Mouse (Mus musculus): ENCODE results near the gene C87499. TPM values are rescaled to one million over a fixed set of nuclear protein-coding genes. Genes with fewer than 3 reads are reported as not detected.
A peak's percentile ranks its signal among the peaks of the same experiment; 100 is the strongest.

The C87499 gene
- not detected for total RNA-seq (2021)
- long read RNA-seq, experiment 1, result 0 reads
- long read RNA-seq, experiment 2, result 0 reads

GRCm38 (mm10) chr4:88634311-88634710 lies at the start of gene C87499:
C87499 (minus strand) TSS chr4:88634411.
- DNase-seq (ENCODE audit: low spot score in 2 of 2), result no peak

DNA sequence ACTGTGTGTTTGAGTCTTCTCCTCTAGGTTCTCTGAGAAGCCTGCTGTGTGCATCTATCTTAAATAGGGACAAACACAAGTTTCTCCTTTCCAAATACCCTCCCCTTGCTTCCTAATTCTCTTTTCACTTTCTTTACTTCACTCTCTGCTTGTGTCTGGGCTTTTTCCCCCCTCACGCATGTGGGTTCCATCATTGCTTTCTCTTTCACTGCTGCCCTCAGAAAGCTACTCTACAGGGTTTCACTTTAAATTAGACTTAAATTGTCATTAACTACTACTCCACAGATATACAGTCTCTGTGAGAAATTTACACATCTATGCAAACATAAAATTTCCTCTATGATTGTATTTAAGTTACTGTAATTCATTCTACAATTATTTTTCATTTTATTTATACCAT lies 49.6 kb upstream of the C87499 start, which contains the start of gene Ifna2:
TSS of gene Ifna2 (minus strand) at position 101 of the 400 bp plus-strand sequence.
- no peak for DNase-seq (ENCODE audit: low spot score in 2 of 2)

DNA sequence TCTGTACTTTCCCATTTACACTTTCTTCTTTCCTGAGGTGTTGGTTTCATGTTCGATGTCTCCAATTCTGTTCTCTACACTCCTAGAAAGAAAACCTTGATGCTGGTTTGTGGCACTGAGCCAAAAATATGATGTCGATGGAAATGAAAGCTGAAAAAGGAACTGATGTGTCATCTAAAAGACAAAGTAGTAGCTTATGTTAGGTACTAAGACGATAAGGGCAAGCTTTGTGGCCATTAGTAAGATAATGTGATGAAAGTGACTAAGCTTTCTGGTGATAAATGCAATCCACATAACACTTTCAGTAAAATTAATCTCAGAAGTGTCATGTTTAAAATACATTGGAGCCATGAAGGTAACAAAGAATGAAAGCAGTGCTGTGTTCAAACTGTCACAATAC lies 47.1 kb upstream of the C87499 start:
- no peak for DNase-seq (ENCODE audit: low spot score in 2 of 2)

DNA sequence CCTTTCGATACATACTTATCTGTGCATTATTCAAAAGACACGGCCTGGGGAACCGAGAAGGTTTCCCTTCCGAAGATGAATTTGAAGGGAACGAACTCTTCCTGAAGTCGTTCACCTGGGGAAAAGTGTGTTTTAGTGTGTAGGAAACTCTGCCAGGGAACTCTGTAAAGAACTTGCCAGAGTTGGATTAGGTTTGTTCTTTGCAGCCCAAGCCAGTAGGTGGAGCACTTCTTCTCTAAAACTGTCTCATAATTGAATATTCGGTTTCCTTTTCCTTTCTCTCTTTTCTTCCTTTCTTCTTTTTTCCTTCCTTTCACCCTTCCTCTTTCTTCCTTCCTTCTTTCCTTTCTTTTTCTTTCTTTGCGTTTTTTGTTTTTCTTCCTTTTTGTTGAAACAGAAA lies 46.2 kb upstream of the C87499 start:
- DNase-seq (ENCODE audit: low spot score in 2 of 2), result no peak

- no peak for DNase-seq (ENCODE audit: low spot score in 2 of 2)
These were observed 42.6 kb upstream of the C87499 start, which contains the start of gene Ifna16 for GRCm38 (mm10) chr4:88676824-88677223. Ifna16 (minus strand) TSS chr4:88676924.

GRCm38 (mm10) chr4:88655461-88655860 lies 21.2 kb upstream of the C87499 start:
- no peak for DNase-seq (ENCODE audit: low spot score in 2 of 2)

DNA sequence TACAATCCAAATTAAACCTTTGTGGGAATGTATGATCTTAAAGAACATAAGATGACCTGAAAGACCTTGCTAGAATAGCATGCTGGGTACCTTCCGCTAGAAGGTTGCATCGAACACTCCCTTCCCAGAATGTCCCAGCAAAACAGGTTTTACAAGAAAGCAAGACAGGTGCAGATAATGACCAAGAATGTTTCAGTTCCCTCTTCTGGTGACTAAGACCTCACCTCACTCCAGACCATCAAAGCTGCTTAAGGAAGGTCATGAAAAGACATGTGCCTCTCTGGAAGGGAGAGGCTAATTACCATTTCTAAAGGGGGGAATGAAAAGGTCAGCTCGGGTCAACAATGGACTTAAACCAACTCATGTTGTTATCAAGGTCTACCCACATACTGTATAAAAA lies 19.4 kb upstream of the C87499 start:
- DNase-seq (ENCODE audit: low spot score in 2 of 2), result no peak

DNA sequence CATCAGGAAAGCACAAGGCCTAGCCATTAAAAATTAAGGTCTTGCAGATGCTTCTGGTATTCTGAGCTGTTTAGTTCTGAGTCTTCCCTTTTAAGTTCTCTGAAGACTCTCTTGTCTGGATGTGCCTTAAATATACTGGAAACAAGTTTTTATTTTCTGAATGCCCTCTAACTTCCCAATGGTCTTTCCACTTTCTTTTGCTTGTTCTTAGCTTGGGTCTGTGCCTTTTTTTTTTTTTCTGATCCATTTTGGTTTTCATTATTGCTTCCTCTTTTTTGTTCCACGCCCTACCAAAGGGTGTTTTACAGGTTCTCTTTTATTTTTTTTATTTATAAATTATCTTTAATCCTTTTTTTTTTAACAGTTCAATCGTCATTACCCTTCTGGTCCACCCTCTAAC lies 10.1 kb upstream of the C87499 start, which contains the start of gene Ifna13:
TSS of gene Ifna13 (minus strand) at position 101 of the 400 bp plus-strand sequence.
- DNase-seq (ENCODE audit: low spot score in 2 of 2), result no peak

DNA sequence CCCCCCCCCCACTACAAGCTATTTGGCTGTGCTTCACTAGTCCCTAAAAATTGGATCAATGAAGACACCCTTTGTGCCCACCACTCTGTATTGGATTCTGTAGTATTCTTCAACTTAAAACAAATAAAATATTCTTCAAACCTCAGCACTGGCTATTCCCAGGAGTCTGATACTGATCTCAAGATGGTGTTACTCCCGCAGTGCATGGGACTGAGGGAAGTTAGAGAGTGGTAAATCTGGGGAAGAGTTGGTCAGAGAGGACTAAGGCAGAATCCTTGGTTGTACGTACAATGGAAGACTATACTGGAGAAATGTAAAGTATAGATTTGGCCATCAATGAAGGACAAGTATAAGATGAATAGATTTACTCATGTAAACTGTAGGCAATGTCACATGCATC lies 8.3 kb upstream of the C87499 start:
- DNase-seq (ENCODE audit: low spot score in 2 of 2), result no peak

DNA sequence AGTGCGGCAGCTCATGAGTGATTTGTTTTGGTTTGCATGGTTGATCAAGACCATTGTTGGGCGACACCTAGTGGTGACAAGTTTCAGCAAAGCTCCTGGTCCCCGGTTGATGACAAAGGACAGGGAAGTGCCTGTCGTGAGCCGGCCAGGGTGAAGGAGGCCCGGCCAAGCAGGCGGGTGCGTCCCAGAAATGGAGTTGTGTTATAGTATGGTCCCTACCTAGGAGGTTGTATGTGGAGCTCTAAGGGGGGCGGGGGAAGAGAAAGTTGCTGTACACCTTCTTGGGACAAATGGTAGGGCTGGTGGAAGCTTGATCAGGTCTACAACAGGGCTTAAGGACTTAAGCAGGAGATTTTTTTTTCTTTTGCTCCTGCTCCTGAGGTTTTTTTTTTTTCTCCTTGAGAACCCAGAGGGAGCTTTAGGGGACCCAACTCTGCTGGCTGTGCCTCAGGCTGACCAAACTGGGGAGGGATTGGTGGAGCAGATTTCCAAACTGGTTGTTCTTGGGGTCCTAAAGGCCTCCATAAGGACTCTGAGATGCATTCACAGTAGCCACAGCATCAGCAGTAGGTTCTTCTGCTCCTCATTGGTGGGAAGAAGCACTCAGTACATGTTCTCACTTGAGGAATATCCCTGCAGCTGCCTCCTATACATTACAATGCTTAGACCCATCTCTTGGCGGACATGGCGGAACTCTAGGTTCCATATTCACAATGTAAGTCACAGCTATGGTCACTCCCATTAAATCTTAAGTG lies 7.0 kb upstream of the C87499 start:
- DNase-seq (ENCODE audit: low spot score in 2 of 2), result peak; percentile 90 to 95

DNA sequence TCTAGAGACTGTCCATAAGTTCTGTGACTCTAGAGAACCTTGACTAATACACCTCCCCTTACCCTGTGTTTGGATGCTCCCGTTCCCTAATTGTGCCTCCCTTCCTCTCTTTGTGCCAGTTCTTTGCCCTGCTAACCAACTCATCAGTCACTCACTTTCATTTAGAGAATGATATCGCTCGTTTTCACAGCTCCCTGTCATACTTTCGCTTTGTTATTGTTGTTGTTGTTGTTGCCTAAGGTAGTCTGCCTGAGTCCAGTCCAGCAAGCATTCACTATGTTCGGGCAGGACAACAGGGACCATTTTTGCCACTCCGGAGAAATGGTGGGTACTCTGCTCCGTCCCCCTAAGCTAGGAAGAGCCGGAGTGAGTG lies 6.5 kb upstream of the C87499 start:
- no peak for DNase-seq (ENCODE audit: low spot score in 2 of 2)

GRCm38 (mm10) chr4:88603276-88603675 lies 30.9 kb downstream of the C87499 start, which contains the start of gene Ifna12:
Ifna12 (minus strand) TSS chr4:88603376.
- DNase-seq (ENCODE audit: low spot score in 2 of 2), result no peak

- no peak for DNase-seq (ENCODE audit: low spot score in 2 of 2)
These were observed 41.9 kb downstream of the C87499 start, which contains the start of gene Ifna9 for GRCm38 (mm10) chr4:88592285-88592684. Ifna9 (minus strand) TSS chr4:88592385.

Other genes with a start within 250 kb of the C87499 start
- gene Hacd4, start 195.5 kb downstream of the C87499 start, total RNA-seq (2021), result 1 to 10 TPM; 4.4 to 5.3 TPM
- not detected for gene Ifnb1, start 111.6 kb downstream of the C87499 start, total RNA-seq (2021)
- gene Ifna15, start 76.2 kb downstream of the C87499 start, total RNA-seq (2021), result not detected
- not detected for gene Ifna14, start 62.6 kb downstream of the C87499 start, total RNA-seq (2021)
- not detected for gene Ifna9, start 42.0 kb downstream of the C87499 start, total RNA-seq (2021)
- not detected for gene Ifna12, start 31.0 kb downstream of the C87499 start, total RNA-seq (2021)
- not detected for gene Ifna13, start 10.0 kb upstream of the C87499 start, total RNA-seq (2021)
- not detected for gene Ifna16, start 42.5 kb upstream of the C87499 start, total RNA-seq (2021)
- not detected for gene Ifna2, start 49.5 kb upstream of the C87499 start, total RNA-seq (2021)
- gene Ifnab, start 56.9 kb upstream of the C87499 start, total RNA-seq (2021), result not detected
- under 1 TPM in 1 of 2 experiments, not detected in 1; 0.98 TPM for gene Gm26566, start 87.4 kb upstream of the C87499 start, total RNA-seq (2021)
- 10 to 100 TPM; 81.9 to 94.2 TPM for gene Klhl9, start 88.1 kb upstream of the C87499 start, total RNA-seq (2021)
- not detected for gene Gm13271, start 120.5 kb upstream of the C87499 start, total RNA-seq (2021)
- not detected for gene Gm13283, start 125.7 kb upstream of the C87499 start, total RNA-seq (2021)
- gene Gm13290, start 139.4 kb upstream of the C87499 start, total RNA-seq (2021), result not detected
- not detected for gene Gm13289, start 142.5 kb upstream of the C87499 start, total RNA-seq (2021)
- not detected for gene Gm13272, start 145.4 kb upstream of the C87499 start, total RNA-seq (2021)
- not detected for gene Ifnz, start 147.7 kb upstream of the C87499 start, total RNA-seq (2021)
- gene Gm13276, start 151.3 kb upstream of the C87499 start, total RNA-seq (2021), result not detected
- gene Gm13277, start 154.2 kb upstream of the C87499 start, total RNA-seq (2021), result not detected
- gene Gm13278, start 157.1 kb upstream of the C87499 start, total RNA-seq (2021), result not detected
- not detected for gene Gm13275, start 160.1 kb upstream of the C87499 start, total RNA-seq (2021)
- not detected for gene Gm13279, start 163.0 kb upstream of the C87499 start, total RNA-seq (2021)
- under 1 TPM; 0.37 to 0.54 TPM for gene Gm13285, start 165.3 kb upstream of the C87499 start, total RNA-seq (2021)
- not detected for gene Gm13287, start 168.8 kb upstream of the C87499 start, total RNA-seq (2021)
- gene Gm13288, start 171.1 kb upstream of the C87499 start, total RNA-seq (2021), result not detected
- not detected for gene Ifna7, start 181.8 kb upstream of the C87499 start, total RNA-seq (2021)
- gene Ifna11, start 185.5 kb upstream of the C87499 start, total RNA-seq (2021), result not detected
- not detected for gene Ifna6, start 193.0 kb upstream of the C87499 start, total RNA-seq (2021)
- gene Ifna5, start 201.1 kb upstream of the C87499 start, total RNA-seq (2021), result not detected
- not detected for gene Ifna4, start 207.4 kb upstream of the C87499 start, total RNA-seq (2021)
- not detected for gene Ifna1, start 215.7 kb upstream of the C87499 start, total RNA-seq (2021)
- gene Ifne, start 245.8 kb upstream of the C87499 start, total RNA-seq (2021), result not detected

All from gastrocnemius, postnatal 4 days (tissue).